Mouse (Mus musculus) midbrain, embryonic 11.5 days (tissue): ENCODE results near the gene Zfp618. TPM values are rescaled to one million over a fixed set of nuclear protein-coding genes. Genes with fewer than 3 reads are reported as not detected.

ENCODE experiments used
- ATAC-seq: fragments of 200-750 bp; cut with Nextera tagmentation; 2 replicates; pipeline ENCODE4 v1.8.0; 2017; ENCODE audit warnings: moderate TSS enrichment, moderate library complexity; ENCODE audit not compliant: low FRiP score
- DNase-seq: peaks from one replicate; pipeline ENCODE4 v3.0.0; 2015; ENCODE audit warnings: low spot score; ENCODE audit errors: missing footprints
- H3K27ac ChIP-seq: fragments of 300-500 bp; sonication (generic); 2 replicates; pipeline ENCODE4 v1.5.1; 2014; ENCODE audit warnings: low read depth, low read length
- H3K27me3 ChIP-seq: fragments of 300-500 bp; sonication (generic); 2 replicates; pipeline ENCODE4 v1.6.1; 2014; ENCODE audit warnings: mild to moderate bottlenecking, low read length, moderate library complexity, mixed read lengths; ENCODE audit not compliant: control insufficient read depth, insufficient read depth
- H3K36me3 ChIP-seq: fragments of 300-500 bp; sonication (generic); 2 replicates; pipeline ENCODE4 v1.6.1; 2014; ENCODE audit warnings: mild to moderate bottlenecking, low read length, moderate library complexity, mixed read lengths; ENCODE audit not compliant: control insufficient read depth, insufficient read depth
- H3K4me1 ChIP-seq: fragments of 300-500 bp; sonication (generic); 2 replicates; pipeline ENCODE4 v1.6.1; 2014; ENCODE audit warnings: low read length; ENCODE audit not compliant: control insufficient read depth, insufficient read depth
- H3K4me2 ChIP-seq: fragments of 300-500 bp; sonication (generic); 2 replicates; pipeline ENCODE4 v1.6.1; 2014; ENCODE audit warnings: mild to moderate bottlenecking, moderate library complexity
- H3K4me3 ChIP-seq: fragments of 300-500 bp; sonication (generic); 2 replicates; pipeline ENCODE4 v1.5.1; 2014; ENCODE audit warnings: low read depth, low read length
- H3K9ac ChIP-seq: fragments of 300-500 bp; sonication (generic); 2 replicates; pipeline ENCODE4 v1.6.1; 2014; ENCODE audit warnings: low read length
- H3K9me3 ChIP-seq: fragments of 300-500 bp; sonication (generic); 2 replicates; pipeline ENCODE4 v1.6.1; 2016; ENCODE audit warnings: low read length; ENCODE audit not compliant: control insufficient read depth
- WGBS: fragments of 180-500 bp; shearing (Covaris S2); extraction: QIAGEN DNeasy Blood & Tissue Kit; methylation state at CpG from one replicate; pipeline ENCODE4 v1.1.7; 2014; 5-methylcytosine and 5-hydroxymethylcytosine counted together
- polyA plus RNA-seq: library from polyadenylated mRNA; unstranded; fragments of >200 nt; fragmentation: Nextera tagmentation; extraction: Ambion mirVana; gene quantifications from 2 replicates; pipeline ENCODE4 v1.2.1, GENCODE M21; 2014

The Zfp618 gene
- polyA plus RNA-seq, 1 experiment from 2014 or later = 23.6 TPM

DNA sequence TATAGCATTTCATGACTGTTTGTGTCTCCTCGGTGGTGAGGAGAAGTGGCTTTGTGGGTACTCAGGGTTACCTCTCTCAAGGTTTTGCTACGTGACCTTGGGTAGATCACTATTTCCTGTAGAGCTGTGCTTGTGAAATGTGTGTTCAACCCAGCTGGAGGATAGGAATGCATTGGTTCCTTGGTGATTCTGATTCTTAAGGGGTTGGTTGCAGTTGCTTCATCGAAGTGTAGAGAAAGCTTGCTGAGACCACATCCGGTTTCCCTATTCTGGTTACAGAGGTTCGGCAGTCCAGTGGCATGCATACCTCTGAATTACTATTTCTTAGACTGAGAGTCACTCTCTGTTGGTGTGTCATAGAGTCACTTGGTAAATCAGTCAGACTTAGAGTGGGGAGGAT is 4.2 kb downstream of the Zfp618 start:
- no peaks in the 10 kb centered on the region for H3K27me3 ChIP-seq
- no peaks in the 10 kb centered on the region for H3K9me3 ChIP-seq
- ATAC-seq (no peak), DNase-seq (no peak)
- H3K9ac ChIP-seq = no peak overlapping the region
- no peak overlapping the region for H3K27ac ChIP-seq
- H3K4me1 ChIP-seq = peaks cover 7% of the 10 kb centered on the region
- WGBS = 92% methylated on average over 5 of the region's 5 CpGs
- no peaks in the 10 kb centered on the region for H3K36me3 ChIP-seq
- no peak overlapping the region for H3K4me2 ChIP-seq
- no peak overlapping the region for H3K4me3 ChIP-seq

DNA sequence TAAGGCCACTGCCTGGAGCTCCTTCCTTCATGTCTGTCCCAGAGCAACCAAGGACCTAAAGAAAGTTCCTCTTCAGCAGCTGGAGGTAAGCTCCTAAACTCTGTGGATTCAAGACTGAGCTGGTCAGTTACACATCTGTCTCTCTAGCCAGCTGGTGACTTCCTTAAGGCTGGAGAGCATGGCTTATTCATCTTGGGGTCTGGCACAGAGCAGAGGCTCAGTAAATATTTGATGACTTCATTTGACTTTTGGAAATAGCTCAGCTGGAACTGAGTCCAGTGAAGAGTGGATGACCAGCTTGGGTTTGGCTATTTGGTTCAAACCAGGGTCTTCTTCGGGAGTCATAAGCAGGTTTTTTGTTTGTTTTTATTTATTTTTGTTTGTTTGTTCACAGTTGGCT is 6.6 kb downstream of the Zfp618 start:
- H3K27ac ChIP-seq = no peak overlapping the region
- H3K4me3 ChIP-seq = no peak overlapping the region
- H3K4me2 ChIP-seq = no peak overlapping the region
- DNase-seq (no peak), ATAC-seq (no peak)
- WGBS = 76% methylated on average over 1 of the region's 1 CpGs
- no peaks in the 10 kb centered on the region for H3K36me3 ChIP-seq
- no peak overlapping the region for H3K9ac ChIP-seq
- no peaks in the 10 kb centered on the region for H3K9me3 ChIP-seq
- H3K27me3 ChIP-seq = no peaks in the 10 kb centered on the region
- peaks cover 7% of the 10 kb centered on the region for H3K4me1 ChIP-seq

DNA sequence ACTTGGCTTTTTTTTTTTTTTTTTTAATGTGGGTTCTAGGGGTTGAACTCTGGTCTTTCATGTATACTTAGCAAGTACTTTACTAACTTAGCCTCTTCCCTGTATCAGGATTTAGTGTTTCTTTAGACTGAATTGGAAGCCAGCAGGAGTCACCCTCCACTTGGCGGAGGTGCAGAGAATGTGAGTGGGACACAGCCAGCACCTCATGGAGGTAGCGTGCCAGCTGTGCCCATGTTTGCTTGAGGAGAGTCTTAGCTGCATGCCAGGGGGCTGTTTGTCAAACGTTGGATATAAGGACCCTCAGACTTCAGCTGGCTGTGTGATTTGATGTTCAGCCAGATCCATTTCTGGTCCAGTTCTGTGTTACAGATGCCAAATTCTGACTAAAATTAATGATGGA is 7.7 kb downstream of the Zfp618 start:
- ATAC-seq = no peak
- H3K4me1 ChIP-seq = peaks cover 7% of the 10 kb centered on the region; the same call in 1 of the 2 replicates
- WGBS = 87% methylated on average over 3 of the region's 3 CpGs

DNA sequence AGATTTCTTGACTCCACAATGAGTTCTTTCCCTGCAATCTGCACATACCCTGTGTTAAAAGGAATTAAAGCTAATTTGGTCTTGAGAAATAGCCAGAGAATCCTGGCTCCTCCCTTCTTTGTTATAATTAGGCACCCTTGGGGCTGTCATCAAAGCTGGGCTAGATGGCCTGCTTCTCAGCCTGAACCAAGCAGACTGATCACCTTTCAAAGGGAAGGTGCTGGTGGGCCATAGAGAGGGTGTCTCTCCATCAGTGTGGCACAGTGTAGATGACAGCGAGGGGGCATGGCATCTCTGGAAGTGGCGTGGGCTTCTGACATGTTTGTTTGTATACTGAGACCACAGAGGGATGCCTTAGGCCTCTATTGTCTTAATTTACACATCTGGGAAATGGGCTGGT is 9.5 kb downstream of the Zfp618 start:
- no peak overlapping the region for H3K9ac ChIP-seq
- no peak overlapping the region for H3K27ac ChIP-seq
- no peaks in the 10 kb centered on the region for H3K9me3 ChIP-seq
- H3K27me3 ChIP-seq = no peaks in the 10 kb centered on the region
- ATAC-seq (no peak), DNase-seq (peak; percentile 76)
- H3K4me2 ChIP-seq = no peak overlapping the region
- H3K36me3 ChIP-seq = no peaks in the 10 kb centered on the region
- WGBS = 95% methylated on average over 2 of the region's 2 CpGs
- H3K4me1 ChIP-seq = peaks cover 10% of the 10 kb centered on the region; the same call in 1 of the 2 replicates
- no peak overlapping the region for H3K4me3 ChIP-seq

More for the DNA sequence above, 7.7 kb downstream of the Zfp618 start:
- Histone ChIP-seq H3K27me3 (no peaks in the 10 kb centered on the region), H3K9ac (no peak overlapping the region), H3K4me3 (no peak overlapping the region), H3K4me2 (no peak overlapping the region), H3K27ac (no peak overlapping the region), H3K36me3 (no peaks in the 10 kb centered on the region), H3K9me3 (no peaks in the 10 kb centered on the region)
- DNase-seq = peak; percentile 31

DNA sequence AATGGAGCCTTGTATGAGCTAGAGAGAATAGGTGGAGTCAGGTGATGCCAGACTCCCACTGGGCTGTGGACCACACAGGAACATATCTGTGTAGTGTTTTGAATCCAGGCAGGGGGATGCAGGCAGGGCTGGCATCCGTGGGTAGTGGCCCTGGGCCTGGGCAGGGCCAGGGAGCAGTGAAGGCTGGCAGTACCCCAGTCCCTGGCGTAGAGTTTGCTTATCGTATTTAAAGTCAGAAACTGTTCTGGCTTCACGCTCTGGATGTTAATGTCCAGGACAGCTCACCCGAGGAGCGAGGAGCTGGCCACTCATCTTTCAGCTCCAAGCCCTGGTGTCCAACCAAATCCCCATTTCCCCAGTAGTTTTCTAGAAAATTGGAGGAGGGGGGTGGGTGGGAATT is 10.2 kb downstream of the Zfp618 start:
- no peak overlapping the region for H3K9ac ChIP-seq
- H3K4me1 ChIP-seq = peaks cover 10% of the 10 kb centered on the region; the same call in 1 of the 2 replicates
- H3K36me3 ChIP-seq = no peaks in the 10 kb centered on the region
- H3K4me2 ChIP-seq = no peak overlapping the region
- DNase-seq = peak; percentile 37
- H3K4me3 ChIP-seq = no peak overlapping the region
- no peak overlapping the region for H3K27ac ChIP-seq
- H3K27me3 ChIP-seq = no peaks in the 10 kb centered on the region
- 86% methylated on average over 6 of the region's 6 CpGs for WGBS
- ATAC-seq = 0 out of 2 replicates have a peak, but pooled peaks have one; percentile 11
- H3K9me3 ChIP-seq = no peaks in the 10 kb centered on the region

DNA sequence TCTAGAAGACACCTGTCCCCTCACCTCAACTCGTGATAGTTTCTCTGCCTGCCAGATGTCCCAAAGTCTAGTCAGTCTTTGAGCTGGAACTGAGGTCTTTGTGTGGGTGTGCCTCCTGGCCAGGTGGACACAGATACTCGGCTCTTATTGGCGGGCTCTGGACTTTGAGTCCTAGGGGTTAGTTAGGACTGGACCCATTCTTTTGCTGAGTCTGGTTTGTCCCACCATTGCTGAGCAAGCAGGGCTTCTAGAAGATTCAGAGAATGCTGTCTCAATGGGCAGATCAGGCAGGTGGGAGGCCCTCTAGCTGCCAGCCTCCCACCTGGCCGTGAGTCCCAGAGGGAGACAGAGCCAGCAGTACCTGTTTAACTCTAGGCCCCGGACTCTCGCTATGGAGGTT is 12.1 kb downstream of the Zfp618 start:
- Histone ChIP-seq H3K4me2 (no peak overlapping the region), H3K36me3 (no peaks in the 10 kb centered on the region), H3K27ac (no peak overlapping the region), H3K27me3 (no peaks in the 10 kb centered on the region), H3K4me3 (no peak overlapping the region), H3K9me3 (no peaks in the 10 kb centered on the region), H3K9ac (no peak overlapping the region), H3K4me1 (peaks cover 3% of the 10 kb centered on the region; the same call in 1 of the 2 replicates)
- WGBS = 81% methylated on average over 6 of the region's 6 CpGs
- ATAC-seq (no peak), DNase-seq (no peak)

DNA sequence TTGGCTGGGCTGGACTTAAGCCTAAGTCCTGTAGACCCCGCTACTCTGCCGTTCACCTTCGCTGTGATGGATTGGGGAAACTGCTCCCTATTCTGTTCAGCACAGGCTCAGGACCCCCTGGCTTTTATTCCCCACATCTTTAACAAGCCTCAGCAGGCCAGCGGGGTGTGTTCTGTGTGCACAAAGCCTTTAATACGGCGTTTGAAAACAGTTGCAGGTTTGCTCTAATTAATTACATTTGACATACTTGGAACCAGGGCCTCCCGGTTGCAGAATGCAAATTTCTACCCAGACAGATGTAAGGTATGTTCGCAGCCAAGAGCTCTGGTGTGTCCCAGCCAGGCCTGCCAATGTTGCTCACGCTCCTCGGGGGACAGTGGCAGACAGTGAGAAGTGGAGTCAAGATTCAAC is 13.1 kb downstream of the Zfp618 start:
- no peak for ATAC-seq
- H3K4me2 ChIP-seq = no peak overlapping the region
- no peak overlapping the region for H3K9ac ChIP-seq

DNA sequence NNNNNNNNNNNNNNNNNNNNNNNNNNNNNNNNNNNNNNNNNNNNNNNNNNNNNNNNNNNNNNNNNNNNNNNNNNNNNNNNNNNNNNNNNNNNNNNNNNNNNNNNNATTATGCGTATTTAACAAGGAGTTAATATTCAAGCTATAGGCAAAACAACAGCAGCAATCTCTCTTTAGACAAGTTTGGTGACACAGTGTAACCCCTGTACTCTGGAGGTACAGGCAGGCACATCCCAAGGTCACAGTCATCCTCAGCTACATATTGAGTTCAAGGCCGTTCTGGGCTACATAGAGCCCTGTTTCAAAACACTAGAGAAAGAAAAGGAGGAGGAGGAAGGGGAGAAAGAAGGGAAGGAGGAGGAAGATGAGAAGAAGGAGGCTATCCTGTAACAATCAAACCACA is 16.2 kb downstream of the Zfp618 start:
- H3K4me1 ChIP-seq = peaks cover 3% of the 10 kb centered on the region; the same call in 1 of the 2 replicates
- 87% methylated on average over 2 of the region's 2 CpGs for WGBS
- DNase-seq = no peak
- H3K4me3 ChIP-seq = no peak overlapping the region
- no peaks in the 10 kb centered on the region for H3K9me3 ChIP-seq
- no peaks in the 10 kb centered on the region for H3K36me3 ChIP-seq
- H3K27me3 ChIP-seq = no peaks in the 10 kb centered on the region
- ATAC-seq = no peak
- H3K27ac ChIP-seq = no peak overlapping the region
- no peak overlapping the region for H3K9ac ChIP-seq
- H3K4me2 ChIP-seq = no peak overlapping the region

More for the DNA sequence above, 13.1 kb downstream of the Zfp618 start:
- H3K9me3 ChIP-seq = no peaks in the 10 kb centered on the region
- no peak overlapping the region for H3K27ac ChIP-seq
- no peaks in the 10 kb centered on the region for H3K36me3 ChIP-seq
- H3K27me3 ChIP-seq = no peaks in the 10 kb centered on the region
- DNase-seq = no peak
- 60% methylated on average over 10 of the region's 10 CpGs for WGBS
- peaks cover 3% of the 10 kb centered on the region; the same call in 1 of the 2 replicates for H3K4me1 ChIP-seq
- H3K4me3 ChIP-seq = no peak overlapping the region

DNA sequence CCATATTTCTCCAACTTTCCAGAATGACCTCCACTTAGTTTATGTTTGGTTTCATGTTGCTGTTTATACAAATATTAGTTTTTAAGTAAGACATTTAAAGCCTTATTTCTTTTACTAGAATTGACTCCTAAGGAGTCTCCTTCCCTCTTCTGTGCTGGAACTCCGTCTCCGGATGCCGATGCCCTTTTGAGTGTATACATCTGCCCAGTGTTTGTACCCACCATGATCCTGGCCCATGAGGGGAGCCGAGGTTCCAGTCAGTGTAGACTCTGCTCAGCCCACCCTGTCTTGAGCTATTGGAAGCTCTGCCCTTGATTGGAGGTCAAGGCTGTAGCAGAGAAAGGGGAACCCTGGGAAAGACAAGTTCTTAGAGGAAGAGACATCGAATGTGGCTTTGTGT is 18.2 kb downstream of the Zfp618 start:
- Histone ChIP-seq H3K36me3 (no peaks in the 10 kb centered on the region), H3K27ac (no peak overlapping the region), H3K9ac (no peak overlapping the region), H3K4me1 (no peaks in the 10 kb centered on the region; the same call in 1 of the 2 replicates), H3K4me2 (no peak overlapping the region), H3K27me3 (no peaks in the 10 kb centered on the region), H3K9me3 (no peaks in the 10 kb centered on the region), H3K4me3 (no peak overlapping the region)
- 90% methylated on average over 5 of the region's 5 CpGs for WGBS
- no peak for ATAC-seq
- DNase-seq = no peak
